Comparison of ENCODE assay signal across 26 mouse cellular contexts in genomic region chr17:70865060-70865604, GRCm38 (mm10). TPM values are rescaled to one million over a fixed set of nuclear protein-coding genes. Genes with fewer than 3 reads are reported as not detected.
DNase-seq lines count a peak whose midpoint lies in the region; ATAC-seq and TF ChIP-seq lines count a peak whose summit lies in the region.
"Had no signal": no experiment of that assay in that cellular context is flagged by ENCODE, and none has a peak within 500 bp of the region (broad histone marks: within the 10 kb centered on the region; RNA-seq: fewer than 3 reads in every experiment).

No protein-coding gene starts in this region.

- H3K4me2 ChIP-seq in midbrain, embryonic 11.5 days, result no peak overlapping the region
- no peak overlapping the region for H3K4me2 ChIP-seq in midbrain, embryonic 15.5 days
- no peak overlapping the region for H3K4me2 ChIP-seq in intestine, embryonic 14.5 days (ENCODE audit: low read length)
- H3K4me2 ChIP-seq: heart, embryonic 11.5 days; hindbrain, embryonic 13.5 days; stomach, embryonic 15.5 days had no signal

- H3K27me3 ChIP-seq in midbrain, embryonic 11.5 days (ENCODE audit: control insufficient read depth, insufficient read depth, low read length), result no peaks in the 10 kb centered on the region
- H3K27me3 ChIP-seq in midbrain, embryonic 15.5 days (replicated peaks), result no peaks in the 10 kb centered on the region
- H3K27me3 ChIP-seq in intestine, embryonic 14.5 days (replicated peaks; ENCODE audit: control insufficient read depth, insufficient read depth, low read length), result no peaks in the 10 kb centered on the region
- no peaks in the 10 kb centered on the region for H3K27me3 ChIP-seq in small intestine, adult 2 months (ENCODE audit: control insufficient read depth, insufficient read depth, low read length)
- no peaks in the 10 kb centered on the region for H3K27me3 ChIP-seq in limb, embryonic 10.5 days (ENCODE audit: low read depth, poor library complexity, severe bottlenecking)
- H3K27me3 ChIP-seq: hindbrain, embryonic 13.5 days; stomach, embryonic 15.5 days had no signal

- no peak for TF ChIP-seq CTCF in small intestine, adult 2 months (IDR thresholded peaks at IDR 0.05; ENCODE audit: extremely low read depth, insufficient read length, insufficient replicate concordance, low read depth, low read length)

- peaks cover 3% of the 10 kb centered on the region; the same call in 1 of the 2 replicates for H3K9me3 ChIP-seq in midbrain, embryonic 11.5 days (ENCODE audit: control insufficient read depth, low read length)
- no peaks in the 10 kb centered on the region for H3K9me3 ChIP-seq in midbrain, embryonic 15.5 days
- H3K9me3 ChIP-seq in intestine, embryonic 14.5 days (ENCODE audit: control insufficient read depth, low read length), result 0 out of 2 replicates have a peak, but pooled peaks cover 4% of the 10 kb centered on the region
- H3K9me3 ChIP-seq in limb, embryonic 10.5 days (replicated peaks), result no peaks in the 10 kb centered on the region
- H3K9me3 ChIP-seq: midbrain, embryonic 10.5 days; stomach, embryonic 15.5 days had no signal

- H3K4me3 ChIP-seq in midbrain, embryonic 11.5 days (ENCODE audit: low read depth, low read length), result no peak overlapping the region
- no peak overlapping the region for H3K4me3 ChIP-seq in midbrain, embryonic 15.5 days
- no peak overlapping the region for H3K4me3 ChIP-seq in intestine, embryonic 14.5 days (ENCODE audit: low read depth, low read length)
- no peak overlapping the region for H3K4me3 ChIP-seq in small intestine, adult 2 months (ENCODE audit: low read depth, low read length)
- H3K4me3 ChIP-seq in limb, embryonic 10.5 days, result no peak overlapping the region
- H3K4me3 ChIP-seq: hindbrain, embryonic 13.5 days; midbrain, embryonic 10.5 days; stomach, embryonic 15.5 days had no signal

- ATAC-seq in midbrain, embryonic 11.5 days (ENCODE audit: low FRiP score), result no peak
- ATAC-seq in midbrain, embryonic 15.5 days (replicated peaks), result no peak
- ATAC-seq in intestine, embryonic 14.5 days (replicated peaks; ENCODE audit: low FRiP score, low TSS enrichment, low read depth), result no peak
- ATAC-seq in granulocyte monocyte progenitor cell, adult 5-6 weeks (replicated peaks; ENCODE audit: poor library complexity, severe bottlenecking), result no peak
- ATAC-seq: forebrain, embryonic 14.5 days had no signal

- no peak for TF ChIP-seq POLR2A in small intestine, adult 2 months (IDR thresholded peaks at IDR 0.05; ENCODE audit: low read depth, low read length)

- peak; percentile 6 for DNase-seq in midbrain, embryonic 11.5 days (ENCODE audit: low spot score, missing footprints)
- DNase-seq in intestine, embryonic 14.5 days (ENCODE audit: low spot score), result no peak
- no peak for DNase-seq in gastrocnemius, postnatal 36 days
- DNase-seq in limb, embryonic 10.5 days (ENCODE audit: low spot score), result no peak
- DNase-seq: adrenal gland, adult 2 months; cerebellum, adult 2 months; cerebellum, postnatal 25 days; gastrocnemius, postnatal 14 days; heart, adult 18-20 months; heart, postnatal 4 days; kidney, adult 8-10 months; kidney, postnatal 10 days; liver; lung, adult 2 months; lung, postnatal 14 days; thymus, adult 2 months; thymus, postnatal 36 days had no signal

- no peaks in the 10 kb centered on the region for H3K4me1 ChIP-seq in midbrain, embryonic 11.5 days (ENCODE audit: control insufficient read depth, insufficient read depth, low read length)
- no peaks in the 10 kb centered on the region for H3K4me1 ChIP-seq in midbrain, embryonic 15.5 days
- H3K4me1 ChIP-seq in intestine, embryonic 14.5 days (replicated peaks; ENCODE audit: control insufficient read depth, insufficient read depth, low read length), result no peaks in the 10 kb centered on the region; the same call in 1 of the 2 replicates
- peaks cover 9% of the 10 kb centered on the region; the same call in 1 of the 2 replicates for H3K4me1 ChIP-seq in small intestine, adult 2 months (ENCODE audit: control insufficient read depth, insufficient read depth, insufficient read length, low read length)
- H3K4me1 ChIP-seq in limb, embryonic 10.5 days, result no peaks in the 10 kb centered on the region
- H3K4me1 ChIP-seq: hindbrain, embryonic 13.5 days; stomach, embryonic 15.5 days had no signal

- no peaks in the 10 kb centered on the region for H3K36me3 ChIP-seq in midbrain, embryonic 11.5 days (ENCODE audit: control insufficient read depth, insufficient read depth, low read length)
- H3K36me3 ChIP-seq in midbrain, embryonic 15.5 days (replicated peaks), result no peaks in the 10 kb centered on the region
- H3K36me3 ChIP-seq in intestine, embryonic 14.5 days (ENCODE audit: control insufficient read depth, insufficient read depth, low read length), result no peaks in the 10 kb centered on the region
- no peaks in the 10 kb centered on the region for H3K36me3 ChIP-seq in small intestine, adult 2 months (ENCODE audit: control insufficient read depth, insufficient read depth, low read length)
- peaks cover 6% of the 10 kb centered on the region; the same call in 1 of the 2 replicates for H3K36me3 ChIP-seq in limb, embryonic 10.5 days
- H3K36me3 ChIP-seq: hindbrain, embryonic 13.5 days; stomach, embryonic 15.5 days had no signal

- WGBS in midbrain, embryonic 11.5 days, result 92% methylated on average over 10 of the region's 10 CpGs
- WGBS in midbrain, embryonic 15.5 days, result 90% methylated on average over 10 of the region's 10 CpGs
- 69% methylated on average over 10 of the region's 10 CpGs for WGBS in intestine, embryonic 14.5 days
- 28% methylated on average over 10 of the region's 10 CpGs for WGBS in small intestine, adult 2 months
- 80% methylated on average over 10 of the region's 10 CpGs for WGBS in limb, embryonic 10.5 days

- intact Hi-C loops in gastrocnemius, postnatal 36 days (cut with DNase I), result no loop called here

- no peak overlapping the region for H3K27ac ChIP-seq in midbrain, embryonic 11.5 days (ENCODE audit: low read depth, low read length)
- H3K27ac ChIP-seq in midbrain, embryonic 15.5 days, result no peak overlapping the region
- H3K27ac ChIP-seq in intestine, embryonic 14.5 days (ENCODE audit: low read depth), result 0 out of 2 replicates have a peak overlapping the region, but pooled peaks have one; percentile 22
- peak overlapping the region; percentile 47 for H3K27ac ChIP-seq in small intestine, adult 2 months (ENCODE audit: insufficient read depth, low read depth, low read length)
- no peak overlapping the region for H3K27ac ChIP-seq in limb, embryonic 10.5 days
- H3K27ac ChIP-seq: hindbrain, embryonic 13.5 days; liver, embryonic 14.5 days; midbrain, embryonic 10.5 days; stomach, embryonic 15.5 days had no signal

- H3K9ac ChIP-seq in midbrain, embryonic 11.5 days (ENCODE audit: low read length), result no peak overlapping the region
- H3K9ac ChIP-seq in midbrain, embryonic 15.5 days, result no peak overlapping the region
- H3K9ac ChIP-seq in intestine, embryonic 14.5 days (ENCODE audit: low read length), result no peak overlapping the region
- H3K9ac ChIP-seq: hindbrain, embryonic 13.5 days; liver, embryonic 14.5 days; stomach, embryonic 15.5 days had no signal

RNA-seq across cellular contexts. Expression of gene Tgif1, which starts 11.8 kb away (rescaled TPM):
- polyA plus RNA-seq in midbrain, embryonic 11.5 days (2014; fragmentation: Nextera tagmentation; extraction: Ambion mirVana), result 53.0 and 58.4 TPM in 2 replicates
- polyA plus RNA-seq in midbrain, embryonic 15.5 days (2015; fragmentation: Nextera tagmentation; extraction: Ambion mirVana), result 11.4 and 11.5 TPM in 2 replicates
- polyA plus RNA-seq in intestine, embryonic 14.5 days (2014; fragmentation: Nextera tagmentation; extraction: Ambion mirVana), result 56.1 and 58.4 TPM in 2 replicates
- 10.9 and 26.4 TPM in 2 replicates for polyA plus RNA-seq in small intestine, adult 2 months (2012; rRNA removed)
- 80.0 and 87.9 TPM in 2 replicates for total RNA-seq in granulocyte monocyte progenitor cell, adult 5-6 weeks (2014; fragmentation: Nextera tagmentation)
- total RNA-seq in granulocyte monocyte progenitor cell, adult 5-6 weeks (2017), result 33.9 and 48.5 TPM in 2 replicates
- total RNA-seq in gastrocnemius, postnatal 36 days (2021), result 1 to 10 TPM; 5.8 to 6.0 TPM
- 105 and 132 TPM in 2 replicates for polyA plus RNA-seq in limb, embryonic 10.5 days (2016; fragmentation: Nextera tagmentation; extraction: Ambion mirVana)

Comparison
In these comparisons a context has a peak if more than half of its experiments do, and no peak if none do; other contexts are left out.
1. H3K27ac ChIP-seq: peak in intestine, embryonic 14.5 days (single experiment) and small intestine, adult 2 months (single experiment); none in midbrain, embryonic 11.5 days (single experiment), midbrain, embryonic 15.5 days (single experiment) and limb, embryonic 10.5 days (single experiment).